Mouse (Mus musculus): Measurements from ENCODE around the gene Terb1. TPM values are rescaled to one million over a fixed set of nuclear protein-coding genes. Genes with fewer than 3 reads are reported as not detected.

Terb1 gene
- polyA plus RNA-seq, 1 experiment, result not detected

DNA sequence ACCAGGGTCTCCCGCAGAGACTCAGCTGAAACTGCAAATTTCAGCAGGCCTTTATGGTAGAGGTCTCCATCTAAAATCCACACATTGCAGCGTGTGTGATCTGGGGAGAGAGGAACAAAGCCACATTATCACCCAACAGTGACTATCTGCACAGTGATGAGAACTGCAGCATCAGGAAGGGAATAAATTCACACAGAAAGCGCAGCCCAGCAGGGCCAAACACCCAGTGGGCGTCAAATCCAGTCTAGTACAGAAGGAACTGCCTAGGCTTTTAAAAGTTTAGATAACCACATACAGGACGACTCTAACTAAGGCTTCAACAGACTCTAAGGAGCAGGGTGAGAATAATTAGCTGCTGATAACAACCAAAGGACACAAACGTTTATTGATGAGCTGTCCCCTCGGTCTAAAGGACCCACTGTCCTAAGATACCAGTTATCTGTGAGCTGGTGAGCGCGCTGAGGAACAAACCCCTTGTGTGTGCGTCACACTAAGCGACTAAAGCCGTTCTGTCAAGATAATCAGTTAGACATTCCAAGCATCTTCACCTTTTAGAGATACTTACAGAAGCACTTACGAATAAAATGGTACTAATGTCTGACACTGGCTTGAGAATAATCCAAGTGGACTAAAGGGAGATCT, 72.1 kb downstream of the Terb1 start:
- Histone ChIP-seq H3K4me3 (replicated peaks) (no peak overlapping the region), H3K27me3 (replicated peaks) (no peaks in the 10 kb centered on the region), H3K36me3 (replicated peaks; ENCODE audit: low read length) (peaks cover 86% of the 10 kb centered on the region), H3K4me1 (peaks cover 43% of the 10 kb centered on the region), H3K9me3 (no peaks in the 10 kb centered on the region)
- TF ChIP-seq FLI1 (IDR thresholded peaks at IDR 0.05; ENCODE audit: low read length) (no peak), GATA1 (IDR thresholded peaks at IDR 0.05; ENCODE audit: borderline replicate concordance, low read length) (no peak)

DNA sequence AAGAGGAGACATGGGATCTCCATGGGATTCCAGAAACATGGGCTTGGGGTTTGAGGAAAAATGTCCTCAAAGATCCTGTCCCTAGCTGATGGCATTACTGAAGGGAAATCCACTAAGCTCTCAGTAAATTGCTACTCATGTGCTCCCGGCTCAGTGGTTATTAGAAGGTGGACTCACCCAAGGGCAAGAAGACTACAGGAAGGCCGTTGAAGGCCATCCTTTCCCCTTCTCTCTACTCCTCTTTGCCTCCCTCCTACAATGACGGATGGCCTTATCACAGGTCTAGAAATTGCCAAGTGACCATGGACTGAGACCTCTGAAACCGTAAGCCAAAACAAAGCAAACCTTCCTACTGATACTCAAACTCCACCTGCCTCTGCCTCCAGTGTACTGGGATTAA, 73.1 kb downstream of the Terb1 start:
- TF ChIP-seq FLI1 (IDR thresholded peaks at IDR 0.05; ENCODE audit: low read length) (no peak), GATA1 (IDR thresholded peaks at IDR 0.05; ENCODE audit: borderline replicate concordance, low read length) (no peak)
- Histone ChIP-seq H3K9me3 (no peaks in the 10 kb centered on the region), H3K27me3 (replicated peaks) (no peaks in the 10 kb centered on the region), H3K36me3 (replicated peaks; ENCODE audit: low read length) (peaks cover 96% of the 10 kb centered on the region), H3K4me1 (peaks cover 37% of the 10 kb centered on the region), H3K4me3 (replicated peaks) (no peak overlapping the region)

DNA sequence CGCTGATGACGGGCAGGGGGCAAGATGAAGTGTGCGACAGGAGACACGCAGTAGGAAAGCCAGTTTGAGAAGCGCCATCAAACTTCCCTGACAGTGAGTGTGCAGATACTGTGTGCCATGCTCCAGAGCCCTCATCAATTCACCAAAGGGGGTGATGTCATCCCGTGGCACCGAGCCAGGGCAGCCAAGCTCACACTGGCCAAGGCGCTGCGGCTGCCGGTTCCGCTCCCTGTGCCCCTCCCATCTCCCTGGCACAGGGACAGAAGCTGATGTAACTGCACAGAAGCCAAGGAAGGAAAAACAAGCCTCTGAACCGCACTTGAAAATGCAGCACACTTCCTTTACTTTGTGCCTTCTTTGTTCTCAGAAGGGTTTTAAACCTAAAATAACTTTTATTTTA, 73.7 kb downstream of the Terb1 start:
- Histone ChIP-seq H3K27me3 (replicated peaks) (no peaks in the 10 kb centered on the region), H3K9me3 (no peaks in the 10 kb centered on the region), H3K4me3 (replicated peaks) (peak overlapping the region; percentile 8), H3K4me1 (peaks cover 33% of the 10 kb centered on the region), H3K36me3 (replicated peaks; ENCODE audit: low read length) (peaks cover 99% of the 10 kb centered on the region)
- TF ChIP-seq GATA1 (IDR thresholded peaks at IDR 0.05; ENCODE audit: borderline replicate concordance, low read length) (no peak), FLI1 (IDR thresholded peaks at IDR 0.05; ENCODE audit: low read length) (no peak)

DNA sequence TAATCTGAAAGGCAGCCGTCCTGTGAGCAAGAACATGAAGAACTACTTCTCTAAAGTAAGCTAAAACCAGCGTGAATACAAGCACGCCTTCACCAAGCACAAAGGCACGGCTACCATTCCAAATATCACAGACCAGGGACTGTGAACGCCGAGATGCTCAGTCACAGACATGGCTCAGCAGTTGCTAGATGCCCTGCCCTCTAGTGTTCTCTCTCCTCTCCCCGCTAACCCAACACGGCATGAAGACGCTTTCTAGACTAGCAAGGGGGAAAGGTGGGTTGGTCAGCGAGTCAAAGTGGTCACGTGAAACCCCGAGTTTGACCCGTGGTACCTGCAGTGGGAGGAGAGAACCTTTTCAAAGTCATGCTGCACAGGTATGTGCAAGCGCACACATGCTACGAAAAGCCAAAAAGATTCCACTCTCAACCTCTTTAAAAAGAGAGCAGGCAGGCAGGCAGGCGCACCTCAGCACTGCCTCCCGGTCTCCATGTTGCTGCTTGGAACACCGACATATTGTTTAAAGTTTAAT, 74.8 kb downstream of the Terb1 start:
- H3K36me3 ChIP-seq (replicated peaks; ENCODE audit: low read length), result peaks cover 99% of the 10 kb centered on the region
- H3K4me1 ChIP-seq, result peaks cover 26% of the 10 kb centered on the region
- no peaks in the 10 kb centered on the region for H3K9me3 ChIP-seq
- no peaks in the 10 kb centered on the region for H3K27me3 ChIP-seq (replicated peaks)
- TF ChIP-seq FLI1 (IDR thresholded peaks at IDR 0.05; ENCODE audit: low read length), result no peak
- no peak for TF ChIP-seq GATA1 (IDR thresholded peaks at IDR 0.05; ENCODE audit: borderline replicate concordance, low read length)
- no peak overlapping the region for H3K4me3 ChIP-seq (replicated peaks)

DNA sequence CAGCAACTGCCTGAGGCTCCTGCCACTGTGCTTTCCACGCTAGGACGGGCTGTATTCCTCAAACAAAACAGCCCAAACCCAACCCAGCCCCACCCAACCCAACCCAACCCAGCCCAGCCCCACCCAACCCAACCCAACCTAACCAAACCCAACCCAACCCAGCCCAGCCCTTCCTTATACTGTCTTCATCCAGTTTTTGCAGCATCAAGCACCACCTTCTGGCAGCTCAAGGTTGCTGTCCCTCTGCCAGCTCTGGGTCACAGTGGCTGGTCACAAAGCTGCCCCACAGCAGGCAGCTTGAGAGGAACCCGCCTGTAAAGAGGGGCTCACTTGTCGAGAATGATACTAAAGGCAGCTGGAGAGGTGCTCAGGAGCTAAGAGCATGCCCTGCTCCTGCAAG, 75.4 kb downstream of the Terb1 start:
- H3K4me3 ChIP-seq (replicated peaks), result no peak overlapping the region
- no peaks in the 10 kb centered on the region for H3K9me3 ChIP-seq
- TF ChIP-seq GATA1 (IDR thresholded peaks at IDR 0.05; ENCODE audit: borderline replicate concordance, low read length) (no peak), FLI1 (IDR thresholded peaks at IDR 0.05; ENCODE audit: low read length) (no peak)
- peaks cover 21% of the 10 kb centered on the region for H3K4me1 ChIP-seq
- peaks cover 99% of the 10 kb centered on the region for H3K36me3 ChIP-seq (replicated peaks; ENCODE audit: low read length)
- no peaks in the 10 kb centered on the region for H3K27me3 ChIP-seq (replicated peaks)

DNA sequence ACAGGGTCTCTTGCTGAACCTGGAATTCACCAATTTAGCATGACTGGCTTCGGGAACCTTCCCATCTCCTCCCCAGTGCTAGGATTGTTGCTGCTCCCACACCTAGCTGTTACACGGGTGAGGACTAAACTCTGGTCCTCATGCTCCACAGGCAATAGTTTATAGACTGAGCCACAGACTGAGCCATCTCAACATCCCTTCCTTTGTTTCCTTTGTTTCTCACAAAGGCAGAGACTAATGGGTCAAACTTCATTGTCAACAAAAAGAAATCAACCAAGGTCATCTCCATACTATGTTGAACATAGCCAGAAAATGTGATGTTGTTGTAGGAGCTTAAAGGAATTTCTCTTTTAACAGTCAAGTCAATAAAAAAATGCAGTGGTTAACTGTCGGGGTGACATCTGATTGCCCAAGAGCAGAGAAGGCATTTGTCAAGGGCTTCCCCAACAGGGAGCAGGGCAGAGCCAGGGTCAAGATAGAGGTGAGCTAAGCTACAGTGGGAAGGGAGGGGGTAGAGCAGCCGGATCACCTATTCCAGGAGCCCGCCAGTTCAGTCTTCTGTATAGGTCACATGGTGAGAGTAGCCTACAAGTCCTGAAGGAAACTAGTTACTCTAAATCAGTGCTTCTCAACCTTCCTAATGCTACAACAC, 76.4 kb downstream of the Terb1 start:
- Histone ChIP-seq H3K36me3 (replicated peaks; ENCODE audit: low read length) (peaks cover 99% of the 10 kb centered on the region), H3K9me3 (no peaks in the 10 kb centered on the region), H3K27me3 (replicated peaks) (no peaks in the 10 kb centered on the region), H3K4me1 (peaks cover 21% of the 10 kb centered on the region), H3K4me3 (replicated peaks) (no peak overlapping the region)
- no peak for TF ChIP-seq FLI1 (IDR thresholded peaks at IDR 0.05; ENCODE audit: low read length)
- no peak for TF ChIP-seq GATA1 (IDR thresholded peaks at IDR 0.05; ENCODE audit: borderline replicate concordance, low read length)

DNA sequence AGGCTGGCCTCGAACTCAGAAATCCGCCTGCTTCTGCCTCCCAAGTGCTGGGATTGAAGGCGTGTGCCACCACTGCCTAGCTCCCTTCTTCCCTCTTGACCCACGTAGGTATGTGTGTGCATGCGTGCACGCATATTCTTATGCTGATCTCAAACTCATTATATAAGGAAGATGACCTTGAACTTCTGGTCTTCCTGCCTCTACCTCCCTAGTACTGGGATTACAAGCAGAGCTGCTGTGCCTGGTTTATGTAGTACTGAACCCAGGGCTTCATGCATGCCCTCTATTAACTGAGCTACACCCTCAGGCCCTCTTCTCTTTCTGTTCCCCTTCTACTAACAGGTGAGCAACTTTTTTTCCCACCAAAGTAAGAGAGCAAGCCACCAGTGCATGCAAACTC, 77.1 kb downstream of the Terb1 start:
- no peak for TF ChIP-seq GATA1 (IDR thresholded peaks at IDR 0.05; ENCODE audit: borderline replicate concordance, low read length)
- no peak for TF ChIP-seq FLI1 (IDR thresholded peaks at IDR 0.05; ENCODE audit: low read length)
- no peaks in the 10 kb centered on the region for H3K9me3 ChIP-seq
- no peaks in the 10 kb centered on the region for H3K27me3 ChIP-seq (replicated peaks)
- H3K36me3 ChIP-seq (replicated peaks; ENCODE audit: low read length), result peaks cover 99% of the 10 kb centered on the region
- H3K4me1 ChIP-seq, result peaks cover 22% of the 10 kb centered on the region
- H3K4me3 ChIP-seq (replicated peaks), result no peak overlapping the region

DNA sequence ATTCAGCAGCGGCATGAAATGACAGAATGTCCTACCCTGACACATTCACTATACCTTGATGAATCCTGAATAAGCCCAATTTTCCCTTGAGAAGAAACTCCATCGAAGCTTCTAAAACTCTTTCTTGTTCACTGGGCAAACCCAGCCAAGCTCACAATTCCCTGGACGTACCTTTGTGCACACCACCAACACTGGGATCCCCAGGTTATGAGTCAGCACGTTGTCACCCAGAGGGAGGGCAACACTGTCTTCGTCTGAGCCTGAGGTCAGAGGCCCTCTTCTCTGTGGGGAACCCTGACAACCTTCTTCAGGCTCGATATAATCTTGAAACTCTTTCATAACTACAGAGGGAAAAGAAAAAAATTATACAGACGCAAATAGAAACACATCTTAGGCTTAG, 79.5 kb downstream of the Terb1 start:
- Histone ChIP-seq H3K27me3 (replicated peaks) (no peaks in the 10 kb centered on the region), H3K9me3 (no peaks in the 10 kb centered on the region), H3K4me3 (replicated peaks) (no peak overlapping the region), H3K36me3 (replicated peaks; ENCODE audit: low read length) (peaks cover 99% of the 10 kb centered on the region), H3K4me1 (peaks cover 22% of the 10 kb centered on the region)
- TF ChIP-seq FLI1 (IDR thresholded peaks at IDR 0.05; ENCODE audit: low read length) (no peak), GATA1 (IDR thresholded peaks at IDR 0.05; ENCODE audit: borderline replicate concordance, low read length) (no peak)

DNA sequence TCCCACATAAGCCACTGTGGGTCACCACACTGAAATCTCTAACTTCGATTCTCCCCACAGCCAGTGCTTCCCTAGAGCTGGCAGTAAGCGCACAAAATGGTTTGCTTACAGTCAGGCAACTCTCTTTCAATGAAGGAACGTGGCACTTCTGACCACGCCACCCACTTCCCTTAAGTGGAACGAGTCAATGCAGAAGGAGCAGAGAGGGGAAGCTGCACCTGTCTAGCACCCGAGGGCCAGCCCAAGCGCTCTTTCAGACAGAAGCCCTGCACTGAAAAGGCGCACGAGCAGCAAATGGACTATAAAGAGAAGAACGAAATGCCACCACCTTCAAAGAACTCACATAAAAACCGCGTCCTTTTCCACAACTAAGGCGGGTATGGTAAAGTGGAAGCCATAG, 82.0 kb downstream of the Terb1 start:
- Histone ChIP-seq H3K9me3 (no peaks in the 10 kb centered on the region), H3K27me3 (replicated peaks) (no peaks in the 10 kb centered on the region), H3K4me3 (replicated peaks) (no peak overlapping the region), H3K36me3 (replicated peaks; ENCODE audit: low read length) (peaks cover 98% of the 10 kb centered on the region), H3K4me1 (peaks cover 21% of the 10 kb centered on the region)
- TF ChIP-seq GATA1 (IDR thresholded peaks at IDR 0.05; ENCODE audit: borderline replicate concordance, low read length) (no peak), FLI1 (IDR thresholded peaks at IDR 0.05; ENCODE audit: low read length) (no peak)

DNA sequence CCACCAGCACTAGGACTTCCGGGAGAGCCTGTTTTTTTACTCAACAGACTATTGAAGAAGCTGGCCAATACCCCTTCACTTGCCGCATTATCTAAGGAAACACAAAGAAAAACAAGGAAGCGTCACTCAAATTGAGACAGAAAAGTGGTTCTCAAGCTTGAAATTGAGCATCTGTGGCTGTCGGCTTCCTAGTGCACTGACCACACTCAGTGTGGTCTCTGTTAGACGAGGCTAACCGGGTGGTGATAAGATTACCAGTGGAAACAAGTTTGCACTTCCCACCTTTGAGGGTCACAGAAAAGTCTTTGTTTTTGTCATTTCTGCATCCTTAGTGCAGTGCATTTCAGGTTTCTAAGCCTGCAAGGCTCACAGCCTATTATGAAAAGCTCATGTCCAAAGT, 87.4 kb downstream of the Terb1 start:
- Histone ChIP-seq H3K4me1 (peaks cover 40% of the 10 kb centered on the region), H3K9me3 (no peaks in the 10 kb centered on the region), H3K36me3 (replicated peaks; ENCODE audit: low read length) (peaks cover 98% of the 10 kb centered on the region), H3K4me3 (replicated peaks) (no peak overlapping the region), H3K27me3 (replicated peaks) (no peaks in the 10 kb centered on the region)
- TF ChIP-seq FLI1 (IDR thresholded peaks at IDR 0.05; ENCODE audit: low read length) (no peak), GATA1 (IDR thresholded peaks at IDR 0.05; ENCODE audit: borderline replicate concordance, low read length) (no peak)

Data from megakaryocyte, embryonic 14.5 days (primary cell).